Mouse (Mus musculus) spleen, embryonic (tissue): ENCODE measurements around the gene Fbln2.

Experiments used
- CTCF ChIA-PET: fragments of 350-600 bp; sonication (Branson Sonifier 250); formaldehyde crosslinking; loops from one replicate; lab custom pipeline; 2022; lab: Charles Lee

Gene Fbln2

DNA sequence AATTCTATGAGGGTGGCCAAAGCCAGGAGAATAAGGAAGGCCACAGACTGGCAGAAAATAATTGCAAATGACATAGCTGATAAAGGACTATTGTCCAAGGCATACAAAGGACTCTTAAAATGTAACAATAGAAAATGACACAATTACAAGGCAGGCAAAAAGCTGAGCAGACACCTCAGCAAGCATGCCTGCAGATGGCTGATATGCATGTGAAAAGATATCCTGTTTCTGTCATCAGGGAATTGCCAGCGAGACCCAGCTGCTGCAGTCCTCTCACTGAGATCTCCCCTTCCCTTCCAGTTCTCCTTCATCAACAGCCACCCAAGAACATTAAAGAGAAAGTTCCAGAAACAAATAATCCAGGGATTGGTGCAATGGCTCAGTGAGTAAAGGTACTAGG lies 66.0 kb downstream of the Fbln2 start:
- CTCF ChIA-PET, result interaction anchor here (1.4 kb wide), 1 partner anchor 11 kb away, joined by 3 read pairs; no protein-coding TSS in a partner anchor

- CTCF ChIA-PET, result no interaction called here
Observed at GRCm38 (mm10) chr6:91279477-91279876, 67.2 kb downstream of the Fbln2 start.

DNA sequence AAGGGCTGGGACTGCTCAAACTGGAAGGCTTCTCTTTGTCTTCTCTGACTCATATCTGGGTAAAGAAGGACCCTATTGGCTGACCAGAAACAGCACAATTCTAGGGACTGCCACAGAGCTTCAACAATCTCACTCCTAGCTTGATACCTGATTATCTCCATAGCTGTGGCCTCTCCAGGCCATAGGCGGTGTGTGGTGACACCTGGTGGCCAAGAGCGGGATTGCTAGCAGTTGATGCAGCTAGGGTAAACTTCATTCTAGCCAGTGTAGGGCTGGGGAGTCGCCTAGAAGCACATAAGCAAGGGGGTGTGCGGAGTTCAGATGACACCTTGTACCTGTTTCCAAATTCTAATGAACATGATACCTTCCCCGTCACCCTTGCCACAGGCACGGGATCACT lies 69.0 kb downstream of the Fbln2 start:
- CTCF ChIA-PET, result no interaction called here

GRCm38 (mm10) chr6:91281747-91282146 lies 69.5 kb downstream of the Fbln2 start:
- CTCF ChIA-PET, result no interaction called here

DNA sequence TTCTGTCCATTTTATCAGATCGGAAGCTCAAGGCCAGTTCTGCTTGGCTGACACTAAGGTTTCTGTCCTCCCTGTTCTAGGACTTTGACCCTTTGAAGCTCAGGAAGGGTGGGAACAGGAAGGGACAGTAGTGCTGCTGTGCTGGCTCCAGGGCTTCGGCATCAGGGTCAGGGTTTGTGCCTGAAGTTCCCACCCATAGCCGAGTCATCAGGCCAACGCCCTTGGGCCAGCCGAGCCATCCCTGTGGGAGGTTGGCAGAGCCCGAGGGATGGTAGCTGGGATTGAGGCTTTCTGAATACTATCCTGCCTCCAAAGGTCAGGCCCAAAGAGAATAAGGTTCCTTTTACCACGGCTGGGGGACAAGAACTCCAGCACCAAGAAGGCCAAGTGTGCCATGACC lies 70.8 kb downstream of the Fbln2 start:
- CTCF ChIA-PET, result no interaction called here

DNA sequence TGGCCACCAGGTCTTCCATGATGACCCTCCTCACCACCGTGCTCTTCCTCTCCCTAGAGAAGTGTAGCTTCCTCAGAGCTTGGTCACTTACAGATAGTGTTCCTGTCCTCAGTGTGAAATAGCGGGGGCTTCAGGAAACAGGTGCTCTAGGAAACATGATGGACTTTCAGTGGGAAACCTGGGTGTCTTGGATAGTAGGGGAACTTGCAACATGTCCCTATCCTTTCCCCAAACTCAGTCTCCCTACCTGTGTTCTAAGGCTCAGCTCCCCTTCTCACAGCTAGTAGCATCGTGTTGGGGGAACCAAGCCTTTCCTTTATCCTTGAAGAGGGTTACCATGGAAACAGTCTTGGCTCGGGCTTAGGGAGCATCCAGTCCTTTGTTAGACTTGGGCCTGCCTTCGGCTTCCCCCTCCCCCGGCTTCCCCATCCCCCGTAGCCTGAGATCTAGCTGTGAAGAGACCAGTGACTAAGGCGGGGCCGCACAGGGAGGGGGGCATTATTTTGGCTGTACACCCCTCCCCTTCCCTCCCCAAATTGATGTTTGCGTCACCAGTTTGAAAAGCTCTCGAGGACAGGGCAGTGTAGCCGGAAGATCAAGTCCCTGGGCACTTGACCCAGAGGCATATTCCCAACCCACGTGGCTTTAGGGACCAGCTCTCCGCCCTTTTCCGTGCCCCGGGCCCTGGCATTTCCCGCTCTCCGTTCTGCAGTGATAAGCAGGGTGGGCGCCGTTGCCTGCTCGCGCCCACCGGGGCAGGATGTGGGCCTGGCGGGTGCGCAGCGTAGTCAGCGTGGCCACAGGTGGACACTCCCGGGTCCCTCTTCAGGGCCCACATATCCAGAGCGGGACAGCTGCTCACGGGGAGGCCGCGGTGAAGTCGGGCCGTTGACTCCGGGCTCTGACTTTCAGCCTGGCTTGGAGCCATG lies 72.5 kb downstream of the Fbln2 start:
- CTCF ChIA-PET, result interaction anchor here (0.7 kb wide), 1 partner anchor 12 kb away, joined by 10 read pairs; no protein-coding TSS in a partner anchor

GRCm38 (mm10) chr6:91285450-91285790 lies 73.2 kb downstream of the Fbln2 start:
- CTCF ChIA-PET, result interaction anchor here (0.7 kb wide), 1 partner anchor 11 kb away, joined by 10 read pairs; no protein-coding TSS in a partner anchor

- CTCF ChIA-PET, result no interaction called here
Observed at GRCm38 (mm10) chr6:91285814-91286545, 73.7 kb downstream of the Fbln2 start.

DNA sequence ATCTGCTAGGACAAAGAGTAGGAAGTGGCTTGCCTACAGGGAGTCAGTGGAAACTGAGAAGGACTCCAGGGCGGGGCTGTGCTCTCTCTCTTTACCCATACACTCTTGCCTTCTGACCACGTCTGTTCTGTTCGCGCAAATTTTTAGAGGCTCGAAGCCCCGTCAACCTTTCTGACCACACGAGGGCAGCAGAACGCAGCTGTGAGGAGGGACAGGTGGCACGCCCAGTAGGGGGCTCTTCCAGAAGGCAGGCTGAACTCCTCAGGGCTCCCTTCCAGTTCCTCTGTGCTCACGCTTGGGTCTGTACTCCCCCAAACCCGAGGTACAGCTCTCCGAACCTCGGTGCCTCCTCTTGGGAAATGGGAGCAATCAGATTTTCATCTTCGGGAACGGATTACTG lies 74.4 kb downstream of the Fbln2 start:
- CTCF ChIA-PET, result no interaction called here

DNA sequence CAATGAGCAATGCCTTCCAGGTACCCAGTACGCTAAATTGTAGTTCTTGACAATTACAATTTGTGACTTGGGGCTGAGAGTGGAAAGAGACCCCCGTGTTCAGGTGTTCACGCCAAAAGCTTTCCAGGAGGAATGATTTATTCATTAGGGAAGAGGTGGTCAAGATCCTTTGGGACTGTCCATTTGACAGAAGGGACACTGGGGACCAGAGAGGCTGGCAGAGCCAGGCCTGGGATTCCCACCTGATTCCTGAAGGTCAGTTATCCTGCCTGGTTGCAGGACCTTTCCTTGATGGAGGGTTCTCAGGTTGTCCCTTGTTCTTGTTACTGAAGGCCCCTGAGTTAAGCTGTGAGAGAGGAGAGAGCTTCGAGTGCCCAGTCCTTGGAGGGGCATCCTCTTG lies 74.9 kb downstream of the Fbln2 start:
- CTCF ChIA-PET, result no interaction called here

DNA sequence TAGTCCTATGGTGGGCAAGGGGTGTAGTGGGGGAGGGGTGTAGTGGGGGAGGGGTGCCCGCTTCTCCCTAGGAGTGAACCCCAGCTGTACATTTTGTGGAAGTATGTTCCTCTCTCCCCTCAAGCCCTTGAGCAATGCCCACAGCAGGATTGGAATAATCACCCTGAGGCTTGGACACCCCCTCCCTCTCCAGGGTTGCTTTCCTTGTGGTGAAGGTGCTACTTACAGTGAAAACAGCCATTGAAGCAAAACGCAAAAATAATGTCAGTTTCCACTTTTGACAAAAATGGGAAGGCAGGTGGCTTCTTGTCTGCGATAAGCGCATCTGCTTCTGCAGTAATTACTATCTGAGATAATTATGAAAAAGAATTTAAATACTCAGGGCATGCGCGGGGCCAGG lies 75.4 kb downstream of the Fbln2 start:
- CTCF ChIA-PET, result no interaction called here

- CTCF ChIA-PET, result no interaction called here
Observed at GRCm38 (mm10) chr6:91288251-91288785, 76.1 kb downstream of the Fbln2 start.

DNA sequence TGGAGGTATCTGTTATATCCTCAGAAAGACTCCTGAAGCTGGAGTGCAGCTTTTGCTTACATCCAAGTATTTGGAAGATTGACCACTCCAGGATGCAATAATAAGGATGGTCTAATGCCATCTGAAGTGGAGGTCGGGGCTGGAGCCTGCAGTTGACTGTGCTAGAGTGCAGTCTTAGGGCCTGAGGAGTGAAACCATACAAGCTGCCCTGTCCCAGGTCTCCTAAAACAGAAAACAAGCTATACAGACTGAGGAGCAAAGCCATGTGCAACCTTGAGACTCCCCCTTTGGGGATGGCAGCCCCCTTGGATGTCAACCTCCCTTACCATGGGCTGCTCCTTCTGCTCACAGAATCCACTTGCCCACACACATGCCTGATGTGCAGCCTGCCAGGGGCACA lies 76.7 kb downstream of the Fbln2 start:
- CTCF ChIA-PET, result interaction anchor here (0.6 kb wide), 1 partner anchor 11 kb away, joined by 3 read pairs; no protein-coding TSS in a partner anchor

DNA sequence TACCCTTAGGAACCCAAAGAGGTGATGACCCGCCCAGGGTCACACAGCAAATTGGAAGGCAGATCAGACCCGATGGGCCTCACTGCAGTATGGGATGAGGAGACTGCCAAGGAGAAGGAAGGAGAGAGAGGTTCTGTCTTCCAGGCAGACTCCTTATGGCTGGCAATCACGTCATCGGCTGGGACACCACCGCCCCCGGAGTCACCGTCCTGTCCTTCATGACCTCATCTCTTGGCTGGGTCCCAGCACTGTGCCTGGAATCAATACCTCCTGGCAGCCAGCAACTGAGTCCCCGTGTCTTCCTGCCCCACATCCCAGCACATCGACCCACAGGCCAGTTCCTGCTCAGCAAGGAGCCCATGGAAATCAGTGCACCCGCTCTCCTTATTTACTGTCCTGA lies 78.7 kb downstream of the Fbln2 start:
- CTCF ChIA-PET, result no interaction called here

DNA sequence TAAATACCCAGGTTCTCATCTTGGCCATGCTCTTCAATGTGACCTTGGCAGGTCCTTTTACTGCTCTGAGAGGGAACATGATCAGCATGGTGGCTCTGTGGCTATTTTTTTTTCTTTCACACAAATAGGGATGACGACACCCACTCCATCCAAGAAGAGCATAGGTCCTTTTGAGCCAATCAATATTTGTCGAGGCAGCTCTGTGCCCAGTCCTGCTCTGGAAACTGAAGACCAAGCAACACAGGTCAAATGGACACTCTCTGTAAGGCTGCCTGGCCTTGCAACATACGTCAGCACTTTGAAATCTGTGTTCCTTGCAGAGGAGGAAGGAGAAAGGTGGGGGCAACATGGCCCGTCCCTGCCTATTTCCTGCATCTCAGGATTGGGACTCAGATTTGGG lies 83.2 kb downstream of the Fbln2 start:
- CTCF ChIA-PET, result no interaction called here

DNA sequence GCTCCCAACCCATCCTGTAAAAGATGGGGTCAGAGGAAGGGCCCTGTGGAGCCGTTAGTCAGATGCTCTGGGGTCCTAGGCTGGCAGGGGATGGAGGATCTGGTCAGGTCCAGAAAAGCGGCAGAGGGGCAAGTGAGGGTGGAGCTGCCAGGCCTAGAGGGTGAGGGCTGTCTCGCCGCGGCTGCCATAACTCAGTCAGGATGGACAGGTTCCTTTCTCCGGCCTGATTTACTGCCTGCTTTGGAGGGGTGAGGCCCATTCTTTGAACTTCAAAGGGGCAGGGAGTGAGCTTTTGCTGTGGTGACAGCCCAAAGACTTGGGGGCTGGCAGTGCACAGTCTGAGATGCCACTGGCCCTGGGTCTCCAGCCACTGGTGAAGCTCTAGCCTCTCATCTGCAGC lies 86.6 kb downstream of the Fbln2 start:
- CTCF ChIA-PET, result no interaction called here

- CTCF ChIA-PET, result no interaction called here
Observed at GRCm38 (mm10) chr6:91300079-91300478, 87.8 kb downstream of the Fbln2 start.

GRCm38 (mm10) chr6:91301839-91302238 lies 89.6 kb downstream of the Fbln2 start:
- CTCF ChIA-PET, result no interaction called here

DNA sequence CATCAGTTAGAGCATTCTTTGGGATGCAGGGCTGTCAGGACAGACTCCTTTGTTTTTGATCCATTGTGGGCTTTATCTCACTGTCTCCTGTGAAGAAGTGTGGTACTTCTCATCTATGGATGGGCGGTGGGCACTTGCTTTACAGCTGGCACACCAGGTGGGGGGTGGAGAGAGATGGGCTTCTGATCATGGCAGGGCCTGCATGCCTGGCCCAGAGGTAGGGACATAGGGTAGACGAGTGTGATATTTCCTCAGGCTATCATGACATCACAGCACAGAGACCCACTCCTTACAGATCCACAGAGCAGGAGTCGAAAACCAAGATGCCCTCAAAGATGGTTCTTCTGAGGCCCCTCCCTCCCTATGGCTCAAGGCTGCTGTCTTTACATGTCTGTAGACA lies 90.1 kb downstream of the Fbln2 start:
- CTCF ChIA-PET, result no interaction called here

DNA sequence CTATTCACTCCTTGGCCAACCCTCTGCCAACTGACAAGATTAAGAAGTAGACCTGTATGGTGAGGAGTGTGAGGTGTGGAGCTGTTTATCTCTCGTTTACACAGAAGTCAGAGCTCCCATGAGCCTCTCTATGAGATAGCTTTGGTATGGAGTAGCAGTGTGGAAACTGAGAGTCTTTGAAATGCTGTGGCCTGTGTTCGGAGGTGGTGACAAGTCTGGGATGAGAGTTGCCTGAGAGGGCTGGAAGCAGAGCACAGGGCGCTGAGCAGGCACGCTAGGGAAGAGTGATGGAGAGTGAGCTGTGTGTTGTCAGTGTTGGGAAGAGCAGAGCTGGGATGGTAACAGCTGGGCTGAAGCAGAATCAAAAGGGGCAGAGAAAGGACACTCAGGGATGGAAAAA lies 91.9 kb downstream of the Fbln2 start:
- CTCF ChIA-PET, result no interaction called here

DNA sequence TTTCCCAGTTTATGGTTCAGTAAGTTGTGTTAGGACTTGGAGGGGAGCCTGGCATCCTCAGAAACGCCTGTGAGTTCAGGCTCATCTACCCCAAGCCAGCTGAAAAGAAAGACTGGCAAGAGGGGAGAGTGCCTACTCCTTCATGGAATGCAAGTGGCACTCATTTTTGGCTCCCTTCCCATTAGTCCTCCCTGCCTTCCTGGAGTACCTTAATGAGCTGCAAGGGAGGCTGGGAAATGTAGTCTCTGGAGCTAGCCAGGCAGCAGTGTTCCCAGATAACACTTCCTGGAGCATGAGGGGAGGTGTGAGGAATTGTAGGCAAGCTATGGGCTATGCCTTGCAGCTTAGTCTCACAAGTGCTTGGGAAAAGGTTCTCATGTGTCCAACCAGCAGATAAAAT lies 95.7 kb downstream of the Fbln2 start:
- CTCF ChIA-PET, result no interaction called here

GRCm38 (mm10) chr6:91311204-91311603 lies 98.9 kb downstream of the Fbln2 start:
- CTCF ChIA-PET, result interaction anchor here (1.0 kb wide), 1 partner anchor 34 kb away, joined by 7 read pairs; no protein-coding TSS in a partner anchor
